Mouse (Mus musculus): ENCODE measurements around the gene Pcdh7. TPM values are rescaled to one million over a fixed set of nuclear protein-coding genes. Genes with fewer than 3 reads are reported as not detected.
A peak's percentile ranks its signal among the peaks of the same experiment; 100 is the strongest.

Pcdh7 gene
- total and polyA plus RNA-seq, 3 experiments = 22.3 to 127 (median 61.2) TPM

GRCm38 (mm10) chr5:57857316-57857715 lies 139.5 kb downstream of the Pcdh7 start:
- ATAC-seq (ENCODE audit: extremely low read depth, insufficient number of reproducible peaks, low FRiP score, poor library complexity, severe bottlenecking) = peak; percentile 8; the same call in 1 of the 2 replicates

GRCm38 (mm10) chr5:57864254-57864653 lies 146.5 kb downstream of the Pcdh7 start:
- no peak for ATAC-seq (ENCODE audit: extremely low read depth, insufficient number of reproducible peaks, low FRiP score, poor library complexity, severe bottlenecking)
- TF ChIP-seq TAL1 (conservative IDR thresholded peaks at IDR 0.05; ENCODE audit: low read depth, low read length) = no peak
- no peak for TF ChIP-seq POLR2AphosphoS5 (IDR thresholded peaks at IDR 0.05; ENCODE audit: insufficient replicate concordance, low read depth, low read length)
- TF ChIP-seq GATA1 (IDR thresholded peaks at IDR 0.05; ENCODE audit: borderline replicate concordance, low read length) = no peak
- no peak for TF ChIP-seq GATA2 (IDR thresholded peaks at IDR 0.05; ENCODE audit: borderline replicate concordance, low read depth, low read length)
- TF ChIP-seq CTCF (IDR thresholded peaks at IDR 0.05; ENCODE audit: low read depth, low read length) = no peak
- H3K4me3 ChIP-seq (ENCODE audit: low read depth, low read length) = no peak overlapping the region

More at GRCm38 (mm10) chr5:57857316-57857715, 139.5 kb downstream of the Pcdh7 start:
- Histone ChIP-seq H3K9me3 (replicated peaks) (no peaks in the 10 kb centered on the region), H3K4me3 (ENCODE audit: low read depth, low read length) (no peak overlapping the region), H3K27me3 (ENCODE audit: insufficient read depth, low read length) (no peaks in the 10 kb centered on the region), H3K36me3 (replicated peaks) (no peaks in the 10 kb centered on the region), H3K4me1 (ENCODE audit: insufficient read depth, low read depth, low read length) (peaks cover 6% of the 10 kb centered on the region; the same call in 1 of the 2 replicates)
- DNase-seq (ENCODE audit: low spot score) = no peak
- no peak for TF ChIP-seq GATA2 (IDR thresholded peaks at IDR 0.05; ENCODE audit: borderline replicate concordance, low read depth, low read length)
- TF ChIP-seq CTCF (IDR thresholded peaks at IDR 0.05; ENCODE audit: low read depth, low read length) = no peak
- no peak for TF ChIP-seq TAL1 (conservative IDR thresholded peaks at IDR 0.05; ENCODE audit: low read depth, low read length)
- TF ChIP-seq POLR2AphosphoS5 (IDR thresholded peaks at IDR 0.05; ENCODE audit: insufficient replicate concordance, low read depth, low read length) = no peak
- no peak for TF ChIP-seq GATA1 (IDR thresholded peaks at IDR 0.05; ENCODE audit: borderline replicate concordance, low read length)

GRCm38 (mm10) chr5:57865256-57865655 lies 147.5 kb downstream of the Pcdh7 start:
- Histone ChIP-seq H3K27me3 (ENCODE audit: insufficient read depth, low read length) (no peaks in the 10 kb centered on the region), H3K36me3 (replicated peaks) (no peaks in the 10 kb centered on the region), H3K9me3 (replicated peaks) (no peaks in the 10 kb centered on the region), H3K4me1 (ENCODE audit: insufficient read depth, low read depth, low read length) (no peaks in the 10 kb centered on the region), H3K4me3 (ENCODE audit: low read depth, low read length) (no peak overlapping the region)
- DNase-seq (ENCODE audit: low spot score) (no peak), ATAC-seq (ENCODE audit: extremely low read depth, insufficient number of reproducible peaks, low FRiP score, poor library complexity, severe bottlenecking) (no peak)
- TF ChIP-seq GATA2 (IDR thresholded peaks at IDR 0.05; ENCODE audit: borderline replicate concordance, low read depth, low read length) = no peak

More at GRCm38 (mm10) chr5:57864254-57864653, 146.5 kb downstream of the Pcdh7 start:
- Histone ChIP-seq H3K27me3 (ENCODE audit: insufficient read depth, low read length) (no peaks in the 10 kb centered on the region), H3K4me1 (ENCODE audit: insufficient read depth, low read depth, low read length) (no peaks in the 10 kb centered on the region), H3K36me3 (replicated peaks) (no peaks in the 10 kb centered on the region), H3K9me3 (replicated peaks) (no peaks in the 10 kb centered on the region)
- no peak for DNase-seq (ENCODE audit: low spot score)

GRCm38 (mm10) chr5:57866097-57866496 lies 148.3 kb downstream of the Pcdh7 start:
- Histone ChIP-seq H3K27me3 (ENCODE audit: insufficient read depth, low read length) (no peaks in the 10 kb centered on the region), H3K4me3 (ENCODE audit: low read depth, low read length) (no peak overlapping the region), H3K4me1 (ENCODE audit: insufficient read depth, low read depth, low read length) (no peaks in the 10 kb centered on the region), H3K9me3 (replicated peaks) (no peaks in the 10 kb centered on the region), H3K36me3 (replicated peaks) (no peaks in the 10 kb centered on the region)
- ATAC-seq (ENCODE audit: extremely low read depth, insufficient number of reproducible peaks, low FRiP score, poor library complexity, severe bottlenecking) (no peak), DNase-seq (ENCODE audit: low spot score) (no peak)
- TF ChIP-seq GATA2 (IDR thresholded peaks at IDR 0.05; ENCODE audit: borderline replicate concordance, low read depth, low read length) (no peak), CTCF (IDR thresholded peaks at IDR 0.05; ENCODE audit: low read depth, low read length) (no peak), GATA1 (IDR thresholded peaks at IDR 0.05; ENCODE audit: borderline replicate concordance, low read length) (no peak), POLR2AphosphoS5 (IDR thresholded peaks at IDR 0.05; ENCODE audit: insufficient replicate concordance, low read depth, low read length) (no peak), TAL1 (conservative IDR thresholded peaks at IDR 0.05; ENCODE audit: low read depth, low read length) (no peak)

GRCm38 (mm10) chr5:57867906-57868305 lies 150.1 kb downstream of the Pcdh7 start:
- no peaks in the 10 kb centered on the region for H3K4me1 ChIP-seq (ENCODE audit: insufficient read depth, low read depth, low read length)
- DNase-seq (ENCODE audit: low spot score) (no peak), ATAC-seq (ENCODE audit: extremely low read depth, insufficient number of reproducible peaks, low FRiP score, poor library complexity, severe bottlenecking) (no peak)
- H3K9me3 ChIP-seq (replicated peaks) = no peaks in the 10 kb centered on the region
- TF ChIP-seq GATA2 (IDR thresholded peaks at IDR 0.05; ENCODE audit: borderline replicate concordance, low read depth, low read length) = no peak
- TF ChIP-seq TAL1 (conservative IDR thresholded peaks at IDR 0.05; ENCODE audit: low read depth, low read length) = no peak
- TF ChIP-seq POLR2AphosphoS5 (IDR thresholded peaks at IDR 0.05; ENCODE audit: insufficient replicate concordance, low read depth, low read length) = no peak
- TF ChIP-seq CTCF (IDR thresholded peaks at IDR 0.05; ENCODE audit: low read depth, low read length) = no peak
- no peak for TF ChIP-seq GATA1 (IDR thresholded peaks at IDR 0.05; ENCODE audit: borderline replicate concordance, low read length)
- no peaks in the 10 kb centered on the region for H3K36me3 ChIP-seq (replicated peaks)
- H3K4me3 ChIP-seq (ENCODE audit: low read depth, low read length) = no peak overlapping the region
- no peaks in the 10 kb centered on the region for H3K27me3 ChIP-seq (ENCODE audit: insufficient read depth, low read length)

- no peak for ATAC-seq (ENCODE audit: extremely low read depth, insufficient number of reproducible peaks, low FRiP score, poor library complexity, severe bottlenecking)
- TF ChIP-seq CTCF (IDR thresholded peaks at IDR 0.05; ENCODE audit: low read depth, low read length) = no peak
- no peak for TF ChIP-seq GATA1 (IDR thresholded peaks at IDR 0.05; ENCODE audit: borderline replicate concordance, low read length)
- TF ChIP-seq GATA2 (IDR thresholded peaks at IDR 0.05; ENCODE audit: borderline replicate concordance, low read depth, low read length) = no peak
- TF ChIP-seq POLR2AphosphoS5 (IDR thresholded peaks at IDR 0.05; ENCODE audit: insufficient replicate concordance, low read depth, low read length) = no peak
- no peak for TF ChIP-seq TAL1 (conservative IDR thresholded peaks at IDR 0.05; ENCODE audit: low read depth, low read length)
Observed at GRCm38 (mm10) chr5:57868702-57869101, 150.9 kb downstream of the Pcdh7 start.

More at GRCm38 (mm10) chr5:57868702-57869101, 150.9 kb downstream of the Pcdh7 start:
- H3K4me1 ChIP-seq (ENCODE audit: insufficient read depth, low read depth, low read length) = no peaks in the 10 kb centered on the region
- no peak for DNase-seq (ENCODE audit: low spot score)
- H3K27me3 ChIP-seq (ENCODE audit: insufficient read depth, low read length) = no peaks in the 10 kb centered on the region
- no peaks in the 10 kb centered on the region for H3K9me3 ChIP-seq (replicated peaks)
- no peaks in the 10 kb centered on the region for H3K36me3 ChIP-seq (replicated peaks)
- H3K4me3 ChIP-seq (ENCODE audit: low read depth, low read length) = no peak overlapping the region
